Mouse (Mus musculus) MEL (cell line): Measurements from ENCODE around the gene Aldh8a1. TPM values are rescaled to one million over a fixed set of nuclear protein-coding genes. Genes with fewer than 3 reads are reported as not detected.

Source experiments
- DNase-seq: peaks from one replicate; pipeline ENCODE4 v3.0.0; 2011; ENCODE audit warnings: low read depth, low spot score
- H3K27ac ChIP-seq: 2 replicates; pipeline ENCODE4 v1.5.1; 2012; ENCODE audit warnings: low read depth, mild to moderate bottlenecking, control low read depth, low read length, moderate library complexity; ENCODE audit not compliant: control insufficient read depth
- H3K27me3 ChIP-seq, 2 experiments: fragments of 150-350 bp in 1 of 2; sonication (generic) in 1 of 2; 2 replicates each; pipeline ENCODE4 v1.6.1; 2012; ENCODE audit warnings: low read length in 2 of 2, mild to moderate bottlenecking in 2 of 2, improper control_type of control experiment in 1 of 2, moderate library complexity in 1 of 2; ENCODE audit not compliant: insufficient read depth in 2 of 2, control insufficient read depth in 1 of 2
- H3K36me3 ChIP-seq, 2 experiments: 2 replicates each; pipeline ENCODE4 v1.6.1; 2012 to 2014; ENCODE audit warnings: low read length in 2 of 2, improper control_type of control experiment in 1 of 2, inconsistent platforms in 1 of 2, mild to moderate bottlenecking in 1 of 2; ENCODE audit not compliant: insufficient read depth in 2 of 2, control insufficient read depth in 1 of 2
- H3K4me1 ChIP-seq, 2 experiments: fragments of 150-350 bp in 1 of 2; sonication (generic) in 1 of 2; 2 replicates each; pipeline ENCODE4 v1.6.1; 2012; ENCODE audit warnings: low read length in 2 of 2, improper control_type of control experiment in 1 of 2, mild to moderate bottlenecking in 1 of 2; ENCODE audit not compliant: insufficient read depth in 2 of 2, control insufficient read depth in 1 of 2
- H3K4me3 ChIP-seq, 2 experiments: fragments of 150-350 bp in 1 of 2; sonication (generic) in 1 of 2; 2 replicates each; pipeline ENCODE4 v1.5.1; 2012; ENCODE audit warnings: low read depth in 2 of 2, low read length in 2 of 2, mild to moderate bottlenecking in 2 of 2, moderate library complexity in 2 of 2, control low read depth in 1 of 2, improper control_type of control experiment in 1 of 2; ENCODE audit not compliant: control insufficient read depth in 1 of 2, insufficient read depth in 1 of 2
- H3K79me2 ChIP-seq: 2 replicates; pipeline ENCODE4 v1.6.1; 2012; ENCODE audit warnings: mild to moderate bottlenecking, low read length, moderate library complexity; ENCODE audit not compliant: control insufficient read depth, poor library complexity, insufficient read depth
- H3K9ac ChIP-seq: 2 replicates; pipeline ENCODE4 v1.6.1; 2012; ENCODE audit warnings: low read depth, mild to moderate bottlenecking, control low read depth, low read length, moderate library complexity; ENCODE audit not compliant: control insufficient read depth, poor library complexity, severe bottlenecking
- H3K9me3 ChIP-seq: fragments of 150-350 bp; sonication (generic); replicated peaks from 2 replicates; pipeline ENCODE4 v1.6.1; 2012; ENCODE audit warnings: mild to moderate bottlenecking, low read length, improper control_type of control experiment, moderate library complexity; ENCODE audit not compliant: insufficient read depth
- BHLHE40 ChIP-seq: IDR thresholded peaks from 2 replicates; pipeline ENCODE4 v1.6.1; 2012; ENCODE audit warnings: low read depth, mild to moderate bottlenecking, inconsistent platforms, low read length, improper control_type of control experiment, borderline replicate concordance
- CHD1 ChIP-seq: IDR thresholded peaks from 2 replicates; pipeline ENCODE4 v1.6.1; 2012; ENCODE audit warnings: low read depth, mild to moderate bottlenecking, inconsistent platforms, low read length, improper control_type of control experiment
- CHD2 ChIP-seq: IDR thresholded peaks from 2 replicates; pipeline ENCODE4 v1.6.1; 2011; ENCODE audit warnings: low read length, improper control_type of control experiment
- E2F4 ChIP-seq: IDR thresholded peaks from 2 replicates; pipeline ENCODE4 v1.6.1; 2011; ENCODE audit warnings: low read depth, low read length, improper control_type of control experiment, borderline replicate concordance
- GABPA ChIP-seq: IDR thresholded peaks from 2 replicates; pipeline ENCODE4 v1.6.1; 2012; ENCODE audit warnings: low read depth, mild to moderate bottlenecking, inconsistent platforms, low read length, improper control_type of control experiment, moderate library complexity
- HCFC1 ChIP-seq: IDR thresholded peaks from 2 replicates; pipeline ENCODE4 v1.6.1; 2012; ENCODE audit warnings: low read depth, mild to moderate bottlenecking, inconsistent platforms, low read length, improper control_type of control experiment, moderate library complexity
- MAX ChIP-seq: IDR thresholded peaks from 2 replicates; pipeline ENCODE4 v1.6.1; 2011; ENCODE audit warnings: low read length, improper control_type of control experiment
- MEF2A ChIP-seq: IDR thresholded peaks from 2 replicates; pipeline ENCODE4 v1.6.1; 2014; ENCODE audit warnings: low read depth, mild to moderate bottlenecking, inconsistent platforms, low read length, improper control_type of control experiment; ENCODE audit not compliant: poor library complexity, insufficient replicate concordance, severe bottlenecking; ENCODE audit errors: extremely low read depth
- MXI1 ChIP-seq: IDR thresholded peaks from 2 replicates; pipeline ENCODE4 v1.6.1; 2011; ENCODE audit warnings: mild to moderate bottlenecking, low read depth, low read length, improper control_type of control experiment
- MYC ChIP-seq: IDR thresholded peaks from 2 replicates; pipeline ENCODE4 v1.6.1; 2011; ENCODE audit warnings: low read depth, mild to moderate bottlenecking, low read length, improper control_type of control experiment, moderate library complexity
- NELFE ChIP-seq: IDR thresholded peaks from 2 replicates; pipeline ENCODE4 v1.6.1; 2011; ENCODE audit warnings: low read depth, low read length, improper control_type of control experiment
- POLR2A ChIP-seq, 2 experiments: IDR thresholded peaks; 2 replicates each; pipeline ENCODE4 v1.6.1; 2011 to 2012; ENCODE audit warnings: low read length in 2 of 2, mild to moderate bottlenecking in 2 of 2, control low read depth in 1 of 2, improper control_type of control experiment in 1 of 2, low read depth in 1 of 2, moderate library complexity in 1 of 2; ENCODE audit not compliant: control insufficient read depth in 1 of 2, insufficient read depth in 1 of 2, poor library complexity in 1 of 2
- RCOR1 ChIP-seq: IDR thresholded peaks from 2 replicates; pipeline ENCODE4 v1.6.1; 2012; ENCODE audit warnings: low read depth, mild to moderate bottlenecking, inconsistent platforms, low read length, improper control_type of control experiment
- TAL1 ChIP-seq: IDR thresholded peaks from 2 replicates; pipeline ENCODE4 v1.6.1; 2012; ENCODE audit warnings: mild to moderate bottlenecking, inconsistent platforms, low read length, moderate library complexity, mixed read lengths
- TBP ChIP-seq: IDR thresholded peaks from 2 replicates; pipeline ENCODE4 v1.8.0; 2011; ENCODE audit warnings: low read depth, low read length, improper control_type of control experiment
- TCF12 ChIP-seq: IDR thresholded peaks from 2 replicates; pipeline ENCODE4 v1.6.1; 2014; ENCODE audit warnings: low read depth, mild to moderate bottlenecking, inconsistent platforms, low read length, improper control_type of control experiment, moderate library complexity
- USF1 ChIP-seq: IDR thresholded peaks from 2 replicates; pipeline ENCODE4 v1.6.1; 2014; ENCODE audit warnings: low read depth, mild to moderate bottlenecking, inconsistent platforms, low read length, improper control_type of control experiment, moderate library complexity
- ZC3H11A ChIP-seq: IDR thresholded peaks from 2 replicates; pipeline ENCODE4 v1.6.1; 2012; ENCODE audit warnings: low read depth, mild to moderate bottlenecking, inconsistent platforms, low read length, improper control_type of control experiment
- ZKSCAN1 ChIP-seq: IDR thresholded peaks from 2 replicates; pipeline ENCODE4 v1.6.1; 2012; ENCODE audit warnings: low read depth, mild to moderate bottlenecking, inconsistent platforms, low read length, improper control_type of control experiment, moderate library complexity
- ZMIZ1 ChIP-seq: IDR thresholded peaks from 2 replicates; pipeline ENCODE4 v1.6.1; 2012; ENCODE audit warnings: low read depth, mild to moderate bottlenecking, inconsistent platforms, low read length, improper control_type of control experiment, moderate library complexity
- ZNF384 ChIP-seq: IDR thresholded peaks from 2 replicates; pipeline ENCODE4 v1.6.1; 2012; ENCODE audit warnings: low read depth, mild to moderate bottlenecking, inconsistent platforms, low read length, improper control_type of control experiment
- polyA plus RNA-seq, 2 experiments: library from polyadenylated mRNA; stranded (reverse) in 1 of 2; unstranded in 1 of 2; fragments of >175 nt in 1 of 2; fragments of >200 nt in 1 of 2; gene quantifications; 2 replicates each; pipeline versions ENCODE4 v1.2.1 to v1.2.4; 2012; ENCODE audit warnings: low replicate concordance in 2 of 2, low read depth in 1 of 2; ENCODE audit not compliant: insufficient read length in 2 of 2, insufficient read depth in 1 of 2, missing spikeins in 1 of 2
- total RNA-seq: library from RNA; depleted of rRNA; stranded (reverse); fragments of 300-350 nt; gene quantifications from 2 replicates; pipeline ENCODE4 v1.2.3, GENCODE M21; 2012

Gene Aldh8a1
- total and polyA plus RNA-seq, 3 experiments: 0.04 to 0.07 TPM; not detected in 1

DNA sequence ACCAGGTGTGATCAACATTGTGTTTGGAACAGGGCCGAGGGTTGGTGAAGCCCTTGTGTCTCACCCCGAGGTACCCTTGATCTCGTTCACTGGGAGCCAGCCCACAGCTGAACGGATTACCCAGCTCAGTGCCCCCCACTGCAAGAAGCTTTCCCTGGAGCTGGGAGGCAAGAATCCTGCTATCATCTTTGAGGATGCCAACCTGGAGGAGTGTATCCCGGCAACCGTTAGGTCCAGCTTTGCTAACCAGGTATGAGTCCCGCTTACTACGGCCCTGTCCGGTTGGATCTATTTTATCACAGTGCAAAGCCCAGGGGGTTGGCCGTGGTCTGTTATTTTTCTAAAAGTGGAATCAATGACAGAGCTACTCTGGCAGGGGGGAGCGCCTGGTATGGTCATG lies 12.0 kb downstream of the Aldh8a1 start:
- H3K79me2 ChIP-seq: no peaks in the 10 kb centered on the region
- H3K27me3 ChIP-seq: no peaks in the 10 kb centered on the region

DNA sequence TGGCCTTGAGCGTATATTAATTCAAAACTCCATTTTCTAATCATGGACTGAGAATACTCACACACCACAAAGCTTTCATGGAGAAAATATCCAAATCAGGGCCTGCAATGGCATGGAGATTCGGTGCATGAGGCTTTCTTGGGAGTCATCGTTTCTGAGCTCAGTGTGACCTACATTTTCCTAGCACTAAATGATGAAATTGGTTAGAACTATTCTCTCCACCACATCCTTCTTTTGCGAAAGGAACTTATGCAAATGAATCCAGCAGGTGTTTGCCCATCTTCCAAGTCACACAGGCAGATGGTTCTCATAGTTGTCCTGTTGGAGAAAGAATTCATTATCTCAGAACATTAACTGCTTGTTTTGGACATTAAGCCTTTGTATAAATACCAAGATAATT lies 13.3 kb downstream of the Aldh8a1 start:
- Histone ChIP-seq H3K4me1 (peaks cover 2 to 23% of the 10 kb centered on the region in 2 experiments), H3K27ac (no peak overlapping the region), H3K9ac (no peak overlapping the region)
- no peak for TF ChIP-seq MXI1
- TF ChIP-seq MEF2A: no peak
- TF ChIP-seq MAX: no peak
- no peak for TF ChIP-seq MYC
- TF ChIP-seq RCOR1: no peak
- no peak for TF ChIP-seq CHD1
- no peak for TF ChIP-seq ZKSCAN1
- no peak for TF ChIP-seq HCFC1
- TF ChIP-seq CHD2: no peak
- no peak for TF ChIP-seq GABPA
- no peak for TF ChIP-seq E2F4
- TF ChIP-seq ZC3H11A: no peak
- no peak for TF ChIP-seq USF1
- TF ChIP-seq ZMIZ1: no peak
- TF ChIP-seq TBP: no peak
- TF ChIP-seq NELFE: no peak
- TF ChIP-seq, all 39 proteins: peak for 0
- Histone ChIP-seq H3K36me3 (peaks cover 0 to 24% of the 10 kb centered on the region in 2 experiments; a peak in 2 of 4 replicates), H3K9me3 (no peaks in the 10 kb centered on the region), H3K27me3 (no peaks in the 10 kb centered on the region), H3K4me3 (no peak overlapping the region), H3K79me2 (no peaks in the 10 kb centered on the region)
- DNase-seq: no peak

More for the DNA sequence above, 12.0 kb downstream of the Aldh8a1 start:
- Histone ChIP-seq H3K27ac (no peak overlapping the region), H3K9me3 (no peaks in the 10 kb centered on the region), H3K4me1 (peaks cover 4 to 23% of the 10 kb centered on the region in 2 experiments), H3K9ac (no peak overlapping the region), H3K36me3 (peaks cover 0 to 20% of the 10 kb centered on the region in 2 experiments; a peak in 2 of 4 replicates), H3K4me3 (no peak overlapping the region)
- no peak for DNase-seq
- TF ChIP-seq BHLHE40 (no peak), MXI1 (no peak), MEF2A (no peak), TCF12 (no peak), ZNF384 (no peak), POLR2A (IDR thresholded peaks at IDR 0.05; ENCODE audit: control insufficient read depth in 1 of 2, insufficient read depth in 1 of 2, low read depth in 1 of 2, low read length in 2 of 2, poor library complexity in 1 of 2) (no peak), MYC (no peak), NELFE (no peak), TAL1 (no peak)
